Mouse (Mus musculus) limb, embryonic 11.5 days (tissue): ENCODE measurements around the gene Tex35. TPM values are rescaled to one million over a fixed set of nuclear protein-coding genes. Genes with fewer than 3 reads are reported as not detected.

Experiments
- ATAC-seq: fragments of 200-750 bp; cut with Nextera tagmentation; 2 replicates; pipeline ENCODE4 v1.8.0; 2017; ENCODE audit warnings: low read depth; ENCODE audit not compliant: insufficient number of reproducible peaks, low FRiP score, low TSS enrichment
- DNase-seq: peaks from one replicate; pipeline ENCODE4 v3.0.0-alpha.2; 2015; ENCODE audit warnings: low spot score
- H3K27ac ChIP-seq: fragments of 300-500 bp; sonication (generic); replicated peaks from 2 replicates; pipeline ENCODE4 v1.5.1; 2014; ENCODE audit warnings: low read depth, mild to moderate bottlenecking, low read length
- H3K27me3 ChIP-seq: fragments of 300-500 bp; sonication (generic); 2 replicates; pipeline ENCODE4 v1.6.1; 2014; ENCODE audit warnings: mild to moderate bottlenecking, low read length, mixed read lengths; ENCODE audit not compliant: control insufficient read depth, insufficient read depth
- H3K36me3 ChIP-seq: fragments of 300-500 bp; sonication (generic); 2 replicates; pipeline ENCODE4 v1.6.1; 2014; ENCODE audit warnings: mild to moderate bottlenecking, low read length, moderate library complexity, mixed read lengths; ENCODE audit not compliant: control insufficient read depth, insufficient read depth
- H3K4me1 ChIP-seq: fragments of 300-500 bp; sonication (generic); 2 replicates; pipeline ENCODE4 v1.6.1; 2014; ENCODE audit warnings: low read length, mixed read lengths; ENCODE audit not compliant: control insufficient read depth, insufficient read depth
- H3K4me2 ChIP-seq: fragments of 300-500 bp; sonication (generic); 2 replicates; pipeline ENCODE4 v1.6.1; 2014; ENCODE audit warnings: low read depth, mild to moderate bottlenecking, moderate library complexity; ENCODE audit not compliant: severe bottlenecking
- H3K4me3 ChIP-seq: fragments of 300-500 bp; sonication (generic); 2 replicates; pipeline ENCODE4 v1.5.1; 2014; ENCODE audit warnings: low read depth, low read length
- H3K9ac ChIP-seq: fragments of 300-500 bp; sonication (generic); 2 replicates; pipeline ENCODE4 v1.6.1; 2014; ENCODE audit warnings: mild to moderate bottlenecking, low read length
- H3K9me3 ChIP-seq: fragments of 300-500 bp; sonication (generic); 2 replicates; pipeline ENCODE4 v1.6.1; 2016; ENCODE audit warnings: low read length; ENCODE audit not compliant: control insufficient read depth
- WGBS: fragments of 180-500 bp; shearing (Covaris S2); extraction: QIAGEN DNeasy Blood & Tissue Kit; methylation state at CpG from one replicate; pipeline ENCODE4 v1.1.7; 2014; 5-methylcytosine and 5-hydroxymethylcytosine counted together
- polyA plus RNA-seq: library from polyadenylated mRNA; unstranded; fragments of >200 nt; fragmentation: Nextera tagmentation; extraction: Ambion mirVana; gene quantifications from 2 replicates; pipeline ENCODE4 v1.2.1, GENCODE M21; 2014

Gene Tex35
- polyA plus RNA-seq, 1 experiment from 2014 or later, result not detected

- Histone ChIP-seq H3K27ac (0 out of 2 replicates have a peak overlapping the region, but pooled peaks have one; percentile 8), H3K9me3 (no peaks in the 10 kb centered on the region), H3K9ac (no peak overlapping the region), H3K36me3 (no peaks in the 10 kb centered on the region), H3K4me1 (peaks cover 5% of the 10 kb centered on the region; the same call in 1 of the 2 replicates), H3K27me3 (no peaks in the 10 kb centered on the region), H3K4me3 (no peak overlapping the region), H3K4me2 (no peak overlapping the region)
- DNase-seq, result no peak
- 74% methylated on average over 12 of the region's 12 CpGs for WGBS
- no peak for ATAC-seq
These were observed 42.4 kb downstream of the Tex35 start for GRCm38 (mm10) chr1:157065819-157066730.

- H3K36me3 ChIP-seq, result no peaks in the 10 kb centered on the region
- no peaks in the 10 kb centered on the region for H3K9me3 ChIP-seq
- H3K27ac ChIP-seq, result no peak overlapping the region
- no peaks in the 10 kb centered on the region for H3K27me3 ChIP-seq
- H3K4me2 ChIP-seq, result no peak overlapping the region
- WGBS, result 73% methylated on average over 13 of the region's 13 CpGs
- ATAC-seq (no peak), DNase-seq (no peak)
- H3K4me3 ChIP-seq, result no peak overlapping the region
- H3K9ac ChIP-seq, result no peak overlapping the region
- peaks cover 3% of the 10 kb centered on the region; the same call in 1 of the 2 replicates for H3K4me1 ChIP-seq
These were observed 45.0 kb downstream of the Tex35 start for GRCm38 (mm10) chr1:157063318-157064115.

GRCm38 (mm10) chr1:157062445-157062825, 46.0 kb downstream of the Tex35 start:
- peaks cover 3% of the 10 kb centered on the region; the same call in 1 of the 2 replicates for H3K4me1 ChIP-seq
- H3K9ac ChIP-seq, result no peak overlapping the region
- no peak overlapping the region for H3K4me2 ChIP-seq
- ATAC-seq (no peak), DNase-seq (no peak)
- 87% methylated on average over 5 of the region's 5 CpGs for WGBS
- H3K27me3 ChIP-seq, result no peaks in the 10 kb centered on the region
- H3K9me3 ChIP-seq, result no peaks in the 10 kb centered on the region
- no peak overlapping the region for H3K4me3 ChIP-seq
- H3K27ac ChIP-seq, result no peak overlapping the region
- H3K36me3 ChIP-seq, result no peaks in the 10 kb centered on the region

GRCm38 (mm10) chr1:157061800-157062444, 46.6 kb downstream of the Tex35 start:
- no peaks in the 10 kb centered on the region for H3K36me3 ChIP-seq
- WGBS, result 90% methylated on average over 10 of the region's 10 CpGs
- no peak overlapping the region for H3K9ac ChIP-seq
- no peak overlapping the region for H3K4me2 ChIP-seq
- no peak overlapping the region for H3K4me3 ChIP-seq
- H3K9me3 ChIP-seq, result no peaks in the 10 kb centered on the region
- H3K27me3 ChIP-seq, result no peaks in the 10 kb centered on the region
- peaks cover 3% of the 10 kb centered on the region; the same call in 1 of the 2 replicates for H3K4me1 ChIP-seq
- no peak overlapping the region for H3K27ac ChIP-seq
- ATAC-seq, result no peak
- no peak for DNase-seq

GRCm38 (mm10) chr1:157061170-157061569, 47.3 kb downstream of the Tex35 start:
- Histone ChIP-seq H3K4me2 (no peak overlapping the region), H3K9ac (no peak overlapping the region), H3K4me3 (no peak overlapping the region), H3K9me3 (no peaks in the 10 kb centered on the region), H3K36me3 (no peaks in the 10 kb centered on the region), H3K27me3 (no peaks in the 10 kb centered on the region), H3K27ac (no peak overlapping the region), H3K4me1 (no peaks in the 10 kb centered on the region)
- no peak for DNase-seq
- 81% methylated on average over 3 of the region's 3 CpGs for WGBS
- no peak for ATAC-seq

- H3K4me2 ChIP-seq, result no peak overlapping the region
These were observed 47.9 kb downstream of the Tex35 start for GRCm38 (mm10) chr1:157060441-157061135.

GRCm38 (mm10) chr1:157055901-157056300, 52.6 kb downstream of the Tex35 start:
- Histone ChIP-seq H3K4me3 (no peak overlapping the region), H3K27me3 (no peaks in the 10 kb centered on the region), H3K9ac (no peak overlapping the region), H3K27ac (no peak overlapping the region), H3K36me3 (no peaks in the 10 kb centered on the region), H3K4me2 (no peak overlapping the region), H3K4me1 (peaks cover 6% of the 10 kb centered on the region; the same call in 1 of the 2 replicates), H3K9me3 (no peaks in the 10 kb centered on the region)
- DNase-seq (no peak), ATAC-seq (no peak)
- WGBS, result 71% methylated on average over 6 of the region's 6 CpGs

More at GRCm38 (mm10) chr1:157060441-157061135, 47.9 kb downstream of the Tex35 start:
- Histone ChIP-seq H3K4me3 (no peak overlapping the region), H3K9ac (no peak overlapping the region), H3K4me1 (peaks cover under 1% of the 10 kb centered on the region; the same call in 1 of the 2 replicates), H3K27ac (no peak overlapping the region), H3K9me3 (no peaks in the 10 kb centered on the region), H3K36me3 (no peaks in the 10 kb centered on the region), H3K27me3 (no peaks in the 10 kb centered on the region)
- WGBS, result 90% methylated on average over 12 of the region's 12 CpGs
- DNase-seq, result no peak
- ATAC-seq, result no peak
